Mouse (Mus musculus): Measurements from ENCODE around the gene Metap1d. TPM values are rescaled to one million over a fixed set of nuclear protein-coding genes. Genes with fewer than 3 reads are reported as not detected.

The Metap1d gene
- polyA plus RNA-seq, 1 experiment: 56.1 TPM

DNA sequence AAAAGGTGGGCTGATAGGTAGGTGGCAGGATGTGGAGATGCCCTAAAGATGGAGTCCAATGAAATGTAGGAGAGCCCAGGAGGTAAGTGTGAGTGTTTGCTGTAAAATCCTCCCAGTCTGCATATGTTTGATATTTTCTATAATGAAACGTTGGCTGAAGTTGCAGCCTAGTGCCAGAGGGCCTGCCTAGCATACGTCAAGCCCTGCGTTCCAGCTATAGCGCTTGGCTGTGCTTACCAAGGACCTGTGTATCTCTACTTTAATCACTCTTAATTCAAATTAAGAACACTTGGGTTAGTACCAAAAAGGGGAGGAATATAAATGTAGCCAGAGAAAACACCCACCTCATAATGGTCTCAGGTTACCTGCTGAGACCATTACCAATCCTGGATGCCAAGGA, 22.7 kb downstream of the Metap1d start:
- DNase-seq: no peak
- H3K27ac ChIP-seq (ENCODE audit: insufficient read depth, low read length): no peak overlapping the region
- no peaks in the 10 kb centered on the region for H3K27me3 ChIP-seq (ENCODE audit: control insufficient read depth, insufficient read depth, low read length)
- no peak overlapping the region for H3K4me3 ChIP-seq (replicated peaks; ENCODE audit: insufficient read depth, low read depth, low read length)
- H3K4me1 ChIP-seq (ENCODE audit: control insufficient read depth, insufficient read depth, low read length): no peaks in the 10 kb centered on the region
- TF ChIP-seq POLR2A (IDR thresholded peaks at IDR 0.05; ENCODE audit: borderline replicate concordance, insufficient read depth, low read length) (no peak), CTCF (IDR thresholded peaks at IDR 0.05; ENCODE audit: borderline replicate concordance, insufficient read depth, low read depth, low read length) (no peak)
- WGBS: 77% methylated on average over 4 of the region's 4 CpGs

DNA sequence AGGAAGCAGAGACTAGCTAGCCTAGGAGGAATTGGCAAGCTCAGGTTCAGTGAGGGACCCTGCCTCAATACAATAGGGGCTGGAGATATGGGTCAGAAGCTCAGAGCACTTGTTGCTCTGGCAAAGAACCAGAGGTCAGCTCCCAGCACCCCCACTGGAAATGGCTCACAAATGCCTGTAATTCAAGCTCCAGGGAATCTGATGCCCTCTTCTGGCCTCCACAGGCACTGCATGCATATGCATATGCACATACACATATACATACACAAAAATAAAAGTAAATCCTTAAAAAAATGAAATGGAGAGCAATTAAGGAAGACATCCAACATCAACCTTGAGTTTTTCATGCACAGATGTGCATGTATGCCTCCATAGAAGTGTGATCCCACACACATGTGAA, 24.7 kb downstream of the Metap1d start:
- no peak for DNase-seq
- Histone ChIP-seq H3K4me3 (replicated peaks; ENCODE audit: insufficient read depth, low read depth, low read length) (no peak overlapping the region), H3K27me3 (ENCODE audit: control insufficient read depth, insufficient read depth, low read length) (no peaks in the 10 kb centered on the region), H3K27ac (ENCODE audit: insufficient read depth, low read length) (no peak overlapping the region), H3K4me1 (ENCODE audit: control insufficient read depth, insufficient read depth, low read length) (no peaks in the 10 kb centered on the region)
- TF ChIP-seq CTCF (IDR thresholded peaks at IDR 0.05; ENCODE audit: borderline replicate concordance, insufficient read depth, low read depth, low read length) (no peak), POLR2A (IDR thresholded peaks at IDR 0.05; ENCODE audit: borderline replicate concordance, insufficient read depth, low read length) (no peak)

DNA sequence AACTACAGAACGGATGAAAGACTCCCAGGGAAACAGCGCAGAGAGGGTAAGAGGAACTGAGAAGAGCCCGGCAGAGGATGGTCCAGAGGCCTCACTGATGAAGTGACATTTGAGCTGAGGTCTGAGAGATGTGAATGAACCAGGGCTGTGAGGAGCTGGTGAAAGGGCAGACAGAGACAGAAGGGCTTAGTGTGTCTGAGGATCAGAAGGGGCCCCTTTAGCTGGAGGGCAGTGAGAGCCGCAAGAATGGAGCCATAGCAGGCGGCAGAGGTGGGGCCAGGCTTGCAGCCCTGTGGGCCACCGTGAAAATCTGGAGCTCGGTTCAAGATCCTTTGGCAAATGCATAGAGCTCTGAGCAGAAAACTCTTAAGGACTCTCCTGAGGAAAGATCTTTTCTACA, 26.8 kb downstream of the Metap1d start:
- Histone ChIP-seq H3K27ac (ENCODE audit: insufficient read depth, low read length) (no peak overlapping the region), H3K4me1 (ENCODE audit: control insufficient read depth, insufficient read depth, low read length) (no peaks in the 10 kb centered on the region), H3K4me3 (replicated peaks; ENCODE audit: insufficient read depth, low read depth, low read length) (no peak overlapping the region), H3K27me3 (ENCODE audit: control insufficient read depth, insufficient read depth, low read length) (no peaks in the 10 kb centered on the region)
- 41% methylated on average over 7 of the region's 7 CpGs for WGBS
- TF ChIP-seq CTCF (IDR thresholded peaks at IDR 0.05; ENCODE audit: borderline replicate concordance, insufficient read depth, low read depth, low read length): no peak
- TF ChIP-seq POLR2A (IDR thresholded peaks at IDR 0.05; ENCODE audit: borderline replicate concordance, insufficient read depth, low read length): no peak
- no peak for DNase-seq

DNA sequence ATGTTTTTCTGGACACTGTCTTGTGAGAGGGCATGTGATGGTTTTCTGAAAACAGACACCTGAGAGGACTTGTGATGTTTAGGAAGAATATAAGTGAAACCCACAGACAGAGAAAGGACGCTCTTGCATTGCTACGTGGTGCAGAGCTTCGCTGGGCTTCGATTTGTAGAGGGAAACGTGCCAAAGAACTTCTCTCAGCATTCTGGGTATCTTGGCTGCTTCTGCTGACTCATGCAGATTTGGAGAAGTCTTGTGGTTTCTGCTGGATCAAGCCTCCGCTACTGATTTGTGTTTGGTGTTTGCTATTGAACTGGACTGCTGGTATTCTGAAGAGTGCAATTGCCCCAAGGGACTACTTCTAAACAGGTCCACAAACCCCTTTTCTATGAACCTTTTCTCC, 28.7 kb downstream of the Metap1d start:
- Histone ChIP-seq H3K27me3 (ENCODE audit: control insufficient read depth, insufficient read depth, low read length) (no peaks in the 10 kb centered on the region), H3K27ac (ENCODE audit: insufficient read depth, low read length) (no peak overlapping the region), H3K4me3 (replicated peaks; ENCODE audit: insufficient read depth, low read depth, low read length) (no peak overlapping the region), H3K4me1 (ENCODE audit: control insufficient read depth, insufficient read depth, low read length) (no peaks in the 10 kb centered on the region)
- TF ChIP-seq CTCF (IDR thresholded peaks at IDR 0.05; ENCODE audit: borderline replicate concordance, insufficient read depth, low read depth, low read length) (no peak), POLR2A (IDR thresholded peaks at IDR 0.05; ENCODE audit: borderline replicate concordance, insufficient read depth, low read length) (no peak)
- 41% methylated on average over 6 of the region's 6 CpGs for WGBS
- no peak for DNase-seq

DNA sequence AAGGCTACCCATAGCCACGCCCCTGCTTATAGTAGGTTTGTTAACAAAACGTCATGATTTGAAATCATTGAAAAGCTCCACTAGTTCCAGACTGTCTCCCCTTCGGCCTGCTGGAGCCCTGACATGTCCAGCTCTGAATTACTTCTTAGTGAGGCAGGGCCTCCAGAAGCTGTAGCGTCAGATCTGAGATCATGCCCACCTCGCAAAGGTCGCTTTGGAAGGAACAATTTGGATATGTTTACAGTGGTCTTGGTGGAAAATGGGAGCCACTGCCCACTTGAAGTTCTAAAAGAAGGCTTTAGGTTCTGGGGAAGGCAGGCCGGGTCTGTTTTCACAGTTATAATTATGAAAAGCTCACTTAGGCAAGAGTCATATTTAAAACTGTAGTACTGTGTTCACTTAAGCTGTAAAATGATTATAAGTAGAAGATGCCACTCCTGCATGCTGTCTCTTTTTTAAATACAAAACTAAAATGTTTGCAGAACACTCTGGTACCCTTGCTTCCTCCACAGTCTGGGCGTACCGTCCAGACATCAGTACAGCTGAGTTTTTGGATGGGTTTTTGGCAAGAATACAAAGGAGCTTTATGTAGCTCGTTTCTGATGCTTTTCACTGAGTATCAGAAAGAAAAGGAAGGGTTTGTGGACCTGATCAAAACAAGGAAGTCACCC, 30.1 kb downstream of the Metap1d start:
- Histone ChIP-seq H3K27ac (ENCODE audit: insufficient read depth, low read length) (no peak overlapping the region), H3K4me1 (ENCODE audit: control insufficient read depth, insufficient read depth, low read length) (no peaks in the 10 kb centered on the region), H3K4me3 (replicated peaks; ENCODE audit: insufficient read depth, low read depth, low read length) (no peak overlapping the region), H3K27me3 (ENCODE audit: control insufficient read depth, insufficient read depth, low read length) (no peaks in the 10 kb centered on the region)
- 75% methylated on average over 10 of the region's 10 CpGs for WGBS
- no peak for TF ChIP-seq CTCF (IDR thresholded peaks at IDR 0.05; ENCODE audit: borderline replicate concordance, insufficient read depth, low read depth, low read length)
- TF ChIP-seq POLR2A (IDR thresholded peaks at IDR 0.05; ENCODE audit: borderline replicate concordance, insufficient read depth, low read length): no peak
- DNase-seq: no peak

DNA sequence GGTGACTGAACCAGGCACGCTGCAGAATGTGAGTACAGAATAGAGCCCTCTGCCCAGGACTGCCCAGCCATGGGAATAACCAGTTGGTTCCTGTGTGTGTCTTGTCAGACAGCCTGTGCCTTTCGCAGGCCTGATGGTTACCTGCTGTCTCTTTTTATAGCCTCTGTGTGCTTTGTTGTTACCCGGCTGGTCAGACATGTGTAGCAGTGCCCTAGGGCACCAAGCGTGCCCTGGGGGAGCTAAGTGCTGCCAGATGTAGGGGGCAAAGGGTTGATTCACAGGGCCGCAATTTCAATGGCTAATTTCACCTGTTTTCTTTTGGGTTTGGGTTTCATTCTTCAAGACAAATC, 30.6 kb downstream of the Metap1d start:
- no peak overlapping the region for H3K4me3 ChIP-seq (replicated peaks; ENCODE audit: insufficient read depth, low read depth, low read length)
- DNase-seq: no peak
- no peaks in the 10 kb centered on the region for H3K4me1 ChIP-seq (ENCODE audit: control insufficient read depth, insufficient read depth, low read length)
- no peaks in the 10 kb centered on the region for H3K27me3 ChIP-seq (ENCODE audit: control insufficient read depth, insufficient read depth, low read length)
- WGBS: 59% methylated on average over 5 of the region's 5 CpGs
- H3K27ac ChIP-seq (ENCODE audit: insufficient read depth, low read length): no peak overlapping the region
- TF ChIP-seq POLR2A (IDR thresholded peaks at IDR 0.05; ENCODE audit: borderline replicate concordance, insufficient read depth, low read length) (no peak), CTCF (IDR thresholded peaks at IDR 0.05; ENCODE audit: borderline replicate concordance, insufficient read depth, low read depth, low read length) (no peak)

DNA sequence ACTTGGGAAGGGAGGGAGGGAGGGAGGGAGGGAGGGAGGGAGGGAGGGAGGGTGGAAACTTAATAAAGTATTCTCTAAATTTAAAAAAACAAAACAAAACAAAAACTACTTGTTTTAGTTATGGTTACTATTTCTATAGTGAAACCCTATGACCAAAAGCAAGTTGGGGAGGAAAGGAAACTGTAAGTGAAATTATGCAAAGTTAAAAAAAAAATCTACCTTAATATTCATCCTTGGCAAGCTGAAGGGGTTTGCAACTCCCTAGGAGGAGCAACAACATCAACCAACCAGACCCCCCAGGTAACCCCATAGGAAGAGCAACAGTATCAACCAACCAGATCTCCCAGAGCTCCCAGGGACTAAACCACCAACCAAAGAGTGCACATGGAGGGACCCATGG, 38.2 kb downstream of the Metap1d start:
- Histone ChIP-seq H3K27ac (ENCODE audit: insufficient read depth, low read length) (no peak overlapping the region), H3K27me3 (ENCODE audit: control insufficient read depth, insufficient read depth, low read length) (no peaks in the 10 kb centered on the region), H3K4me3 (replicated peaks; ENCODE audit: insufficient read depth, low read depth, low read length) (no peak overlapping the region), H3K4me1 (ENCODE audit: control insufficient read depth, insufficient read depth, low read length) (no peaks in the 10 kb centered on the region)
- TF ChIP-seq CTCF (IDR thresholded peaks at IDR 0.05; ENCODE audit: borderline replicate concordance, insufficient read depth, low read depth, low read length) (no peak), POLR2A (IDR thresholded peaks at IDR 0.05; ENCODE audit: borderline replicate concordance, insufficient read depth, low read length) (no peak)
- DNase-seq: no peak

DNA sequence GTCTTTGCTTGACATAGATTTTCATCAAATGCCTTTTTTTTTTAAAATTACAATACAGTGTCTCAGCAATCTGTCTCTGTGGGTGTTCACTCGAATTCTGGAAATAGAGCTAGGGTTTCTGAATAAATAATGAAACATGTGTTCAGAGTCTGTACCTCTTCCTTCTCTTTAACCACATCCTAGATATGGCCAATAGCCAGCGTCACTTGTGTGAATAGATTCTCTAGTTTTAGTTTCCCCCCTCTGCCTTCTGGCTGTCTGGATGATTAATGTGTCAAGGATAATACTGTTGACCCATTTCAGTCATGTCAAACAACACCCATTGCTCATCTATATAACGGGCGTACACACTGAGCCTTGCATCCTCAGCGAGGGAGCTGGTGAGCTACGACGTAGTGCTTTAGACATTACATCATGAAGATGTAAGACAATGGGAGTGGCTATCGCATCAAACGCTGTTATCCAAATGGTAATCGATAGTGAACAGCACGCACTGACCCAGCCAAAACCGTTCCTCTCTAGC, 40.1 kb downstream of the Metap1d start:
- no peak overlapping the region for H3K4me3 ChIP-seq (replicated peaks; ENCODE audit: insufficient read depth, low read depth, low read length)
- WGBS: 79% methylated on average over 12 of the region's 12 CpGs
- no peak overlapping the region for H3K27ac ChIP-seq (ENCODE audit: insufficient read depth, low read length)
- no peaks in the 10 kb centered on the region for H3K4me1 ChIP-seq (ENCODE audit: control insufficient read depth, insufficient read depth, low read length)
- TF ChIP-seq CTCF (IDR thresholded peaks at IDR 0.05; ENCODE audit: borderline replicate concordance, insufficient read depth, low read depth, low read length): no peak
- no peak for TF ChIP-seq POLR2A (IDR thresholded peaks at IDR 0.05; ENCODE audit: borderline replicate concordance, insufficient read depth, low read length)
- no peak for DNase-seq
- no peaks in the 10 kb centered on the region for H3K27me3 ChIP-seq (ENCODE audit: control insufficient read depth, insufficient read depth, low read length)

Data from cerebellum, adult 2 months (tissue).